Mouse (Mus musculus) spleen, adult 2 months (tissue): Measurements from ENCODE around the gene Thrap3.

Experiments used
- CTCF ChIP-seq: fragments of 200-500 bp; IDR thresholded peaks from 2 replicates; pipeline ENCODE4 v1.5.1; 2011; ENCODE audit warnings: mild to moderate bottlenecking, inconsistent platforms; ENCODE audit not compliant: insufficient read depth, insufficient read length, insufficient replicate concordance; ENCODE audit errors: extremely low read depth
- POLR2A ChIP-seq: fragments of 200-500 bp; IDR thresholded peaks from 2 replicates; pipeline ENCODE4 v1.6.1; 2011; ENCODE audit warnings: low read depth, low read length, inconsistent platforms

GRCm38 (mm10) chr4:126234496-126235175 lies 32.1 kb upstream of the Thrap3 start:
- TF ChIP-seq CTCF (no peak), POLR2A (no peak)
